Mouse (Mus musculus) monocyte, adult 2 months (primary cell): ENCODE measurements around the gene Atg4b.
A peak's percentile ranks its signal among the peaks of the same experiment; 100 is the strongest.
"Not testable (repeated sequence)": the region's sequence is repeated elsewhere in the genome, so short reads cannot be mapped to it uniquely, and the experiment has no call there.

Experiments
- DNase-seq, 2 experiments: peaks; one replicate each; pipeline ENCODE4 v3.0.0; 2022; ENCODE audit warnings: low spot score in 2 of 2, low read depth in 1 of 2

Atg4b gene

DNA sequence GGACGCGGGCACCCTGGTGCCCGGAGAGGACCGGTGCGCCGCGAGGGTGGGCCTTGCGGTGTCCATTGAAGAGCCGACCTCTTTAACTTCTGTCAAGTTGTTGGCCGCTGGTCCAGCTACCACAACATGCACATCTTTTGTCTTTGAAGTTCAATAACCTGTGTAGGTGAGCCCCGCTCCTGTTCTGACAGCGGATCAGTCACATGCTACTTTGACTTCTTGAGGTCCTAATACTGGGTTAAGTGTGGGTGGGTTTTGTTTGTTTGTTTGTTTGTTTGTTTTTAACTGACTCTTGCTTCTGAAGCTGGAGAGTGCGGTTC, 4.0 kb downstream of the Atg4b start:
- DNase-seq: no peak

DNA sequence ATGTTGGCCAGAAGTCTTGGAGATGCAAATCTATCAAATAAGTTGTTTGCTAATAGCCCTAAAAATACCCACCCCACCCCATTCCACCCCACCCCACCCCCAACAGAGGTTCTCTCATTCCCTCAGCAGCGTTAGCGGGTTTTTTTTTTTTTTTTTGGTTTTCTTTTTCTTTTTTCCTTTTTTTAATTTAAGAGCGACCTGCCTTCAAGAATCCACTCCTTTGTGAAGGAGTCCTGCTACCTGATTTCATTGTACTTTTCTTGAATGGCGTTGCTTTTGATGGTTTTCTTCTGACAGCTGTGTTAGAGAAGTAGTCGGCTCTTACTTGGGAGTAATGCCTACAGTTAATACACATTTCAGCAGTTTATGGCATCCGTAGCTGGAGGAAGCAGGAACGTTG, 4.3 kb downstream of the Atg4b start:
- no peak for DNase-seq

DNA sequence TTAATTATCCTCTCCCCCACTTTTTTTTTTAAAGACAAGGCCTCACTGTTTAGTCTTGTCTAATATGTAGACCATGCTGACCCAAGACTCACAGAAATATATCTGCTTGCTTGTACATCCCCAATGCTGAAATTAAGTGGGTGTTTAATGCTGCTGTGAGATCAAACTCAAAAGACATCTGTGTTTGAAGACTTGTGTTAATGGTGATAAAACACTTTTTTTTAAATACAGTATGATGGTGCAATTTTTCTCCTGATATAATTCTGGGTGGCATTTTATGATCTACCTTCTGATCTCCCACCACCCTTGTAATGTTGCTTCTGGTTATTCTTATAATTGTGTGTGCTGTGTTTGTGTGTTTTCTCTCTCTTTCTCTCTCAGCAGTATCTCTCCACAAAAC, 4.9 kb downstream of the Atg4b start:
- DNase-seq: no peak

DNA sequence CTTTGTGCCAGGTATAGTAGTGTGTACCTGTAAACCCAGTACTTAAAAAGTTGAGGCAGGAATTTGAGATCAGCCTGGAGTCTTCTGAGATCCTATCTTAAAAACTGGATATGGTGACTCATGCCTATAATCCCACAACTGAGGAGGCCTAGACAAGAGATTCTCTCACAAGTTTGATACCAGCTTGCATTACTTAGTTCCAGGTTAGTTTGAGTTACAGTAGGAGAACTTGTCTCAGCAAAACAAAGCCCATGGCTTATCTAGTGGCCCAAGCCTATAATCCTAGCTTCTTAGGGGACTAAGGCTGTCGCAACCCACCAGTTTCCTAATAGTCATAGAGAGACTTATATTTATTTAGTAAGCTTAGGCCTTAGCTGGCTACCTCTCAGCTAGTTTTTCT, 8.8 kb downstream of the Atg4b start:
- no peak for DNase-seq

DNA sequence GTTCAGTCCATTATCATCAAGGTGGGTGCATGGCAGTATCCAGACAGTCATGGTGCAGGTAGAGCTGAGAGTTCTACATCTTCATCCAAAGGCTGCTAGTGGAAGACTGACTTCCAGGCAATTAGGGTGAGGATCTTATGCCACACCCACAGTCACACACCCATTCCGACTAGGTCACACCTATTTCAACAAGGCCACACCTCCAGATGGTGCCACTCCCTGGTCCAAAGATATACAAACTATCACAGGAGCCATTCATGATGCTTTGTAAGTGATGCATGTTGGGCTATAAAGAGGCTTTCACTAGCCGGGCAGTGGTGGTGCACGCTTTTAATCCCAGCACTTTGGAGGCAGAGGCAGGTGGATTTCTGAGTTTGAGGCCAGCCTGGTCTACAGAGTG, 12.2 kb downstream of the Atg4b start:
- DNase-seq: not testable (repeated sequence)

DNA sequence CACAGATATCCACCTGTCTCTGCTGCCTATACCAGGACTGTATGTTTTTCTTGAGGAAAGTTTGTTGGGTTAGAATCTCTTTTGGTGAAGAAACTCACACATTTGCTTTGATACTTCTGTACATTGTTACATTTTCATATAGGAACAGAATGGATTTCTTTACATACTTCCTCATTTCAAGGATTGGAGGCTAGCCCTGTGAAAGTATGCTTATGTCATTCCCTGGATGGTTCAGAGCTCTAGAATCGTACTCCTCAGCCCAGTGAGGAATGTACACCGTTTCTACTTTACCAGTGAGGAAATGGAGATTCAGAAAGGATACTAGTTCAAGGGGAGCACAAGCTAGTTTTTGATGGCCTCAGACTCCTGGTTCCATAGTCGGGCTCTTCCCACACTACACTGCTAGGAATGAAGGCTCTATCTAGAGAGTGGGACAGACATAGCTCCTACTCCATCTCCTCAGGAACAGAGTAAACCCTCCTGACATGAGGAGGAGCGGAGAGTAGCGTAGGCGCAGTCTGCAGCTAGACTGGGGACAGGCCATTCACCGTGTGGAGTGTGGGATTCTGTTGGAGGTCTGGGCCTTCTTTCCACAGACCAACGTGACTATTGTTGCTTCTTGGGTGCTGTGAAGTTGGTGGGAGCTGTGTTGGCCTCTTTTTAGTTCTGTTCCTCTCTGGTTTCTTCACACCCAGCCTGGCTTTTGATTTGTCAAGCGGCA, 13.7 kb downstream of the Atg4b start:
- no peak for DNase-seq

DNA sequence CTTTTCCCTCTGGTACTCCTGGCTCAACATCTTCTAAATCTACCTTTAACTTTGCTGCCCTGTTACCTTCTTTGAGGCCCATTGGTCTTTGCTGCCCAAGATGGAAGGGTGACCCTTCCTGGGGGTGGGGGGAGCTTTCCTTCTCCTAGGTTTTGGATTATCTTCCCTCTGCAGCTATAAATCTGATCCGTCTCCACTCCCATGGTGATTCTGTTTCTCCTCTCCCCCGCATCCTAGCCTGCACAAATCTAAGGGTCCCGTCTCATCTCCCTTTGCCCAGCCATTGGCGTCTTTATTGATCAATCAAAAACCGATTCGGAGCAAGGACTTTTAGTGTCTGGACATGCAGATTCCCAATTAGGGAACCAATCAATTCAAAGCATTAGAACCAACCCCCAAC, 16.3 kb downstream of the Atg4b start:
- DNase-seq: no peak

DNA sequence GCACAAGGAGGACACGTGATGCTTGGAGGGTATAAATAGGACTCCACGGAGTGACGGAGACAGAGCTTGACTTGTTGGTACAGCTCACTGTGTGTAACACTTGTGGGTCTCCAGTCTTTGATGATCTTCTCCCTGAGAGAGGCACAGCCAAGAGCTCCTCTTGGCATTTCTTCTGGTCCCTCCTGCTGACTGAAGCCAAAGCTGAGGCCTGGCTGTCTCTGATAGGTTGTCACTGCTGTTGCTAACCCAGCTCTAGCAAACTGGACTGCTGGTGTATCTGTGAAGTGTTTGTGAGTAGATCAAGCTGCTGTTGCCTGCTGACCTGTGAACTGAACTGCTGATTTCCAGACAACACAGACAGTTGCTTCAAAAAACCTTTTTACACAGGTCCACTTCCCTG, 18.6 kb downstream of the Atg4b start:
- no peak for DNase-seq

DNA sequence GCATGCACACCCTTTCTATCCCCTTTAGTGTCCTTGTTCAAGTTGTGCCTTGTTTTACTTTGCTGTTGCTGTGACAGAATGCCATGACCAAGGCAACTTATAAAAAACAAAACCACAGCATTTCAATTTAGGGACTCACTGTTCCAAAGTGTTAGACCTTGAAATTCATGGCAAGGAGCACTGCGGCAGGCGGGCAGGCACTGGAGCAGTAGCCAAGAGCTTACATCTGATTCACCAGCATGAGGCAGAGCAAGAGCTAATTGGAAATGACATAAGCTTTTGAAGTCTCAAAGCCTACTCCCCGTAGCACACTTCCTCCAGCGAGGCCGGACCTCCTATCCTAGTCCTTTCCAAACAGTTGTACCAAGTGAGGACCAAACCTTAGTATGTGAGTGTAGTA, 25.4 kb downstream of the Atg4b start:
- DNase-seq: no peak

DNA sequence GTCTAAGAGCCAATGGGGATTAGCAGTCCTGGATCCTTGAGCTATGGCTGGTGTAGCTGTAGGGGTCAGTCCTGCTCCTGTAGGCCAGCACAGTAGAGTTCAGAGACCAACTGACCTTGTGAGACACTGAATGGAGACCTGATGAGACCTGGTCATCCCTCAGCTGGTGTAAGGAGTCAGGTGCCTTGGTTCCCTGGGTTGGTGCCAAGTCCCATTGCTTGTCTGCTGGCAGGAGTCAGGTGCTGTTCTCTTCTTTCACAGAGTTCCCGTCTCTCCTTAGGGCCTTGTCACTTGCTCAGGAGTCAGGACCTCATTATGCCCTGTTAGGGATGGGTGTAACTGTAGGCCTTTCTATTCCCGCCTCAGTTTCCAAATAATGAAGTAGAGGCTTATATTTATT, 35.6 kb downstream of the Atg4b start:
- no peak for DNase-seq

DNA sequence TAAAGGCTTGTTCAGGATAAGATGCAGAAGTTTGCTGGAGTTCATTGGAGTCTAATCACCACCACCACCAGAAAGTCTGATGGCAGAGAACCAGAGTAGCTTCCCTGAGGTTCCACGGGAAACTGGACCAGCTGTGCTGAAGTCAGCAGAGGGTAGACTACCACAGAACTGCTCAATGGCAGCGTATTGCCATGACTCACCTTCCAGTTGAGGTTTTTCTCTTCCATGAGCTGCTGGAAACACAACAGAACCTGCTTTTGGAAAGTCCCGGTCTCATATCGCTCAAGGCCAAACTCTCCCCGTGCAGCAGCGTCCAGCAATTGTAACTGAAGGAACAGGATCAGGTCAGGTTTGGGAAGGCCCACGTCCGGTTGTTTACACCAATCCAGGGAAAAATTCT, 43.2 kb downstream of the Atg4b start:
- DNase-seq: no peak

DNA sequence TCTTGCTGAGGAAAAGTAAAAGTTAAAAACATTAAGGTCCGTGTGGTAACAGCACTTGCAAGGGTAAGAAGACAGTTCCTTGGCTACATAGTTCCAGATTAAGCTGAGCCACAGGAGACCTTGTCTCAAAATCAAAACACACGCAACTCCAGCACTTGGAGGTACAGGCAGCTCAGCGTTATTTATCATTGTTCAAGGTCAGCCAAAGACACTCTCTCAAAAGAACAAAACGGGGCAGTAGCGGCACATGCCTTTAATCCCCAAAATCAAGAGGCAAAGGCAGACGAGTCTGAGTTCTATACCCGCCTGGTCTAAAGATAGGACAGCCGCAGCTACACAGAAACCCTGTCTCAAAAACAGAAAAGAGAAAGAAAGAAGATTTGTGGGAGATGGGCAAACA, 44.6 kb downstream of the Atg4b start:
- no peak for DNase-seq

DNA sequence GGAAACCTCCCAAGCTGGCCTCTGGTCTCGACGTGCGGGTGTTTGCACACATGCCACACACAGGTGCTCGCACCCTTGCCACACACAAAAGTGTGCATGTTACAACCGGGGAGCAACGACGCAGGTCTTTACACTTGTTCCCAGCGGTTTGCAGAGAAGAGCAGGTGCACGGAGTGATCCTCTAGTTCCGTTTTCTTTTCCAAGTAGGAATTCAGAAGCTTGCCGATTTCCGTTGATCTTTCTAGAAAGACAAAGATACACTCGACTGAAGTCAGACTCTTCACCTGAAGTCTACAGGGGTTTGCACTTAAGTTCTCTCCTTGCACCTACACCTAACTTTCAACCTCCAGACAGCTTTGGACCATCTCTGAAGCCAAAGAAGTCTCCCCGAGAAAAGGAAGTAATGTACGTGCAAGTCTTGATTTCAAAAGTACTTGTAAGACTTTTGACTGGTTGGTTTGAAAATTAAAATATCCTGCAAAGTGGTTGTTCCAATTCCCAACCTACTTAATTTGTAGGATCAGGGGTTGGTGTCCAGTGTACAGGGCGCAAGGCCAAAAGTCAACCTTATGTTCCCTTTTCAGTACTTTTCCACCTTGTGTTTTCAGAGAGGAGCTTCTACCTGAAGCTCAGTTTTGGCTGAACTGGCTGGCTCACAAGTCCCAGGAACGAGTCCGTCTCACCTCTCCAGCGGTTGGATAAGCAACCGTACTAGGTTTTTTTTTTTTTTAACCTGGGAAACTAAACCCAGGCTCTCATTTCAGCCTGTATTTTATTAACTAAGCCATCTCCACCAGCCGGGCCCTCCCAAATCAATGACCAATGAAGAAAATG, 49.6 kb downstream of the Atg4b start:
- no peak for DNase-seq

DNA sequence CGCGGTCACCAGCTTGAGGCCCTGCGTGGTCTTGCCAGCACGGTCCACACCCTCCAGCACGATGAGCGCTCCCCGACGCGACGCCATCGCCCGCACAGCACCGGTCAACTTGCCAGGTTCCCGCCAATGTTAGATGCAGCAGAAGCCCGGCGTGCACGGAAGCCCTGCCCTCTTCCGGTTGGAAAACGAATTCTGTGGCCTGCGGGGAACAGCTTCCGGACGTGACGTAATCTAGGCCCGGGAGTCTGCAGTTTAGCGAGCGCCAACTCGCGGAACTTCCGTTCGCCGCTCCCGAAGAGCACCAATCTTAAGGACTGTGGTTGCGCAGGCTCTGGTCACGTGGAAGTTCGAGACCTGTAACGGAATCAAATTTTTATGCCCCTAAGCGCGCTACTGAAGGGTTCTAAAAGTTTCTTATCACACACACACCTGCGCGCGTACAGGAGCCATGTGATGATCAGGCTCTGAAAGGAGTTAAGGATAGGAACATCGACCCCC, 50.5 kb downstream of the Atg4b start, which contains the start of gene Dtymk:
TSS of gene Dtymk (minus strand) at position 194 of the 498 bp plus-strand sequence.
- peak; percentile 82 for DNase-seq

DNA sequence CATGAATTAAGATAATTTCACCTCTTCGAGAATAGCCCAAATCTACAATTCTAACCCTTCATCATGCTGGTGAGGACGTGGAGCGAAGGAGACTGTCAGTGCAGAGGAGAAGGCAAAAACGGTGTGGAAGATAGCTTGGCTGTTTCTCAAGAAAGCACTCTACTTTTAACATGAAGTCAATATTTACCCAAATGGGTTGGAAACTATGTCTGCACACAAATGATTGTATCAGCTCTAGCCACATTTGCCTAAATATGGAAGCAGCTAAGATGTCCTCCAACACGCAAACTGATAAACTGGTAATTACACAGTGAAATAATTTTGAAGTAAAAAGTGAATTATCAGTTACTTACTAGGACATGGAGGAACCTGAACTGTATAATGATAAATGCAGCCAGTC, 51.5 kb downstream of the Atg4b start:
- DNase-seq: no peak

DNA sequence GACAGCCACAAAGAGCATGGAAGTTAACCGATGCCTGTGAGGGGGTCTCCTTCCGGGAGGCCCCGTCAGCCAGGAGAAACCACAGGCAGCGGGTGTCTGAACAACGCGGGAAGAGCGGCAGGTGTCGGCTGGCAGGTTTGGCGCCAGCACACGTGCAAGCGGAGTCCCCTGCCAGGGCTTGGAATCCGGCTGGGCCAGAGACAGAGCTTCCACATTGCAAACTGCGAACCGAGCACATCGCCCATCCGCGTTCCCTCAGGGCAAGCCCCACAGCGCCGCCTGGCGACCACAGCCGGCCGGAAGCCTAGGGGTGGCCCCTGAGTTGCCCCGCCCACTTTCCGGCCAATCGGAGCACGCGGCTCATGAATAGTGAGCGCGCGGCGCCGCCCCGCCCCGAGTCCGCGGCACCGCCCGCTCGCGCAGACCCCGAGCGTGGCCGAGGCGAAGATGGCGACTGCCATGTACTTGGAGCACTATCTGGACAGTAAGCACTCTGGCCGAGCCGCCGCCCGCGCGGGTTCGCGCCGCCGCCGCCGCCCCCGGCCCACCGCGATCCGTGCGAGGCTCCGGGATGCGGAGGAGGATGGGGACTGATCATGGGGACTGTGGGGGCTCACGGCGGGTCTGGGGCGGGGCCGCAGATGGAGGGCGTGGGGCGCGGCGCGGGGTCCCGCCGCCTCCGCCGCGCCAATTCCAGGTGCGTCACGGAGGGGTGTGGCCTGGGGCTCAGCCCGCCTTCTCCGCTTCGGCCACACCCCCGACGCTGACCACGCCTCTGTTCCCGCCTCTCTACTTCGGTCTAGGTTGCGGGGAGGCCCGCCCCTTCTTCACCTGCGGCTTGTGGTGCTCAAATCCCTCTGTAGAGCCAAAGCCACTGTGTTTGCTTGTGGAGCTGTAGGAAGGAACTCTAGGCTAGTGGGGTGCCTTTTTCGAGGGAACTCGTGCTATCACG, 52.5 kb downstream of the Atg4b start, which contains the start of gene Ing5:
TSS of gene Ing5 (plus strand) at position 410 of the 952 bp plus-strand sequence.
- peak; percentile 97 to 99 for DNase-seq

DNA sequence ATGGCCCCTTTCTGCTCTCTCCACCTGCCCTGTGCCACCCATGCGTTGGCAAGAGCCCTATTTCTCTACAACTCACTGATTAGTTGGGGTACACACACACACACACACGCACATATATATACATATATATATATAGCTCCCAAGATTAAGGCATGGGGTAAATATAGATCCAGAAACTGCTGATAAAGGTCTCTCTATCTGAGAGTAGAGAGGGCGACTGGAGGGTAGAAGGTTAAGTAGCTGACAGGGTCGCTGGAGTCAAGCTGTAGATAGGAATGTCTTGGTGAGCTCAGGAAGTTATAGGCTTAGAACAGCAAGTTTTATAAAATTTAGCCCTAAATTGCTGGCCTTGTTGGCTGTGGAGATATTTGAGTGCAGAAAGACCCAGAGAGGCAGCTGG, 53.5 kb downstream of the Atg4b start:
- DNase-seq: no peak

DNA sequence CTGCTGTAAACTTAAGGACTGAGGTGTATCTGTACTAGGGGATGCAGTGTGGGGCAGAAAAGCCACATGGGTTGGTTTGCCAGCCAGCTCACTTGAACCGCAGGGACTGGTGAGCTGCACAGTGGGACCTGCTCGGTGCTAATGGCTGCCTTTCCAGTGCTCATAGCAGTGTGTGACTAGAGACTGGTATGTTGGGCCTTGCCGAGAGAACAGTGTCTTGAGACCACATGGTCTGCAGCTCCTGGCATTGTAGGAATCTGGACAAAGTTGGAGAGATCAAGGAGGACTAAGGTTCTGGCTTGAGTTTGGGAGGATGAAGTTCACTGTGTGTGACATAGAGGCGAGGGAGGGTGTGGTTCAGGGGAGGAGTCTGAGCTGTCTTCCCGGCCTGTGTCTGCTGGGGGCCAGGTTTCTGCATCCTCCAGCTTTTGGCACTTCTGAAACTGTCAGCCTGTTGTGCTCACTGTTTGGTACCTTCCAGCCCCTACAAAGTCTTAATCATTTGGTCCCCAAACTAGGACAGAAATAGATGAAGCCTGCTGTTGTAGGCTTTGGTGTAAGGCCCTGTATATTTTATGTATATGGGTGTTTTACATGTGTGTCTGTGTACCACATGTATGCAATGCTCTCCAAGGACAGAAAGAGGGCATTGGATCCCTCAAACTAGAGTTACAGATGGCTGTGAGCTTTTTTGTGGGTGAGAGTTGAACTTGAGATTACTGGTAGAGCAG, 54.1 kb downstream of the Atg4b start:
- DNase-seq: no peak

DNA sequence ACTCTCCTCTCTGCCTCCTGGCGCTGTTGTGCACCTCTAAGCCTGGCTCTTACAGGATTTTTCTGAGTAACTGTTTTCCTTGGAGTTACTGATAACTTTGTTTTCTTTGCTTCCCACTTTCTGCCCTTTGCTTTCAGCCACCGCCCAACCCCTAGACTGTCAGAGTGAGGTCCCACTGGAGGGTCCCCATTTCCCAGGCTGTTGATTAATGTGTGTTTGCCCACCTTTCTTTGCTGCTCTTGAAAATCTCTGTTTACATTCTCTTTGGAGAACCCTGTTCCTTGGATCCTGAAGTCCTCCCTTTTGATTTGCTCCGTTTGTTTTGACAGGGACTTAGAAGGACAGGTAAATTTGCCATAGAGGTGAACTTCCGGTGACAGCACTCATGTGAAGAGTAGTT, 57.6 kb downstream of the Atg4b start:
- DNase-seq: no peak

DNA sequence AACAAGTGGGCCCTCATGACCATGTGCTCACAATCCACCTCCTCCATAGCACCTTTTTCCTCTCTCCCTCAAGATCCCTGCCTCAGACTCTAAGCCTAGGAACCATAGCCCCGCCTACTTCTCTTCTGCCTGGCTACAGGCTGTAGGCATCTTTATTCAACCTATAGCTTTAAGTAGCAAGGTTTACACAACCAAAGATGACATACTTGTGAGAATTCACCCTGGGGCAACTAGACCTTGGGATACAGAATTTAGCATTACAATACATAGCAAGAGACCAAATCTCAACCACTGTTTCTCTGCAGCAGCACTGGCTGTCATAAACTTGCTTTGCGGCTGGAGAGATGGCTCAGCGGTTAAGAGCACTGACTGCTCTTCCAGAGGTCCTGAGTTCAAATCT, 58.7 kb downstream of the Atg4b start:
- no peak for DNase-seq
